7 mouse cellular contexts compared by ENCODE assay signal in the genomic region with DNA sequence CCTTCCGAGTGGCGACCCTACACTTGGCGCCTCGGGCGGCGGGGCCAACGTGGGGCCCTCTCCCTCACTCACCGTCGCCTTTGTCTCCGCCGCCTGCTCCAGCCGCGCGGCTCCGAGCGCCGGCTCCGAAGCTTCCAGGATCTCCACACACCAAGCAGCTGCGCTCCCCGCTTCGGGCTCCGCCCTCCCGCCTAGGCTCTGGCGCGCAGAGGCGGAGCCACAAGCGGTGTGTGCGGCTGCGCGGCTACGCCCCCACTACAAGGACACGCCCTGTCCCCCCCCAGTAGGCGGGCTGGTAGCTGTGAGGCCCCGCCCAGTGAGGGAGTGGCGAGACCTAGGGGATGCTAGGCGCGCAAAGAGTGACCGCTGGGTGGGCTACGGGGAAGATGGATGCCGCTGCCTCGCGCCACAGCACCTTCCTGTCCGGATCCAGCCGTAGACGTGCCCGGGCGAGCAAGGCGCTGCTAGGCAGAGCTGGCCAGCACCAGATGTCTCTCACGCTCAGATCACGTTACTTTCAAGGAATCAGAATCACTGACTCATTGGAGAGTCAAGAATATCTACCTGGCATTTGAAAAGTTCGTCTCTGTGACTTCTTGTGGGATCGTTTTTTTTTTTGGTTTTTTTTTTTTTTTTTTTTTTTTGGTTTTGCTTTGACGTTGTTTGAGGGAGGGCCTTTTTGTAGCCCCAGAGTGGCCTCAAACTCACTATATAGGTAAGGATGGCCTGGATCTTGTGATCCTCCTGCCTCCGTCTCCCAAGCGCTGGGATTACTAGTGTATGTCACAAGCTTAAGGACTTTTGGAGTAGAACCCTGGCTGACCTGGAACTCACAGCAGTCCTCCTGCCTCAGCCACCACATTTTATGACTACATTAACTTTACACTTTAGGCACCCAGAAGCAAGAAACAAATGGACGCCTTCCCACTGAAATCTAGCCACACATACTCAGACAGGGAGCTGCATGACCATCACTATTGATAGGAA. TPM values are rescaled to one million over a fixed set of nuclear protein-coding genes. Genes with fewer than 3 reads are reported as not detected.
A peak's percentile ranks its signal among the peaks of the same experiment; 100 is the strongest.
DNase-seq lines count a peak whose midpoint lies in the region; ATAC-seq lines count a peak whose summit lies in the region.

A gene (minus strand): TSS at position 188 of the 987 bp plus-strand sequence.

- no peaks in the 10 kb centered on the region for H3K36me3 ChIP-seq in intestine, embryonic 16.5 days (ENCODE audit: control insufficient read depth, insufficient read depth, low read length)
- H3K36me3 ChIP-seq in midbrain, embryonic 11.5 days (ENCODE audit: control insufficient read depth, insufficient read depth, low read length) = no peaks in the 10 kb centered on the region; the same call in 1 of the 2 replicates

- H3K4me1 ChIP-seq in intestine, embryonic 16.5 days (ENCODE audit: control insufficient read depth, insufficient read depth, low read length) = peaks cover 9% of the 10 kb centered on the region; the same call in 1 of the 2 replicates
- H3K4me1 ChIP-seq in midbrain, embryonic 11.5 days (ENCODE audit: control insufficient read depth, insufficient read depth, low read length) = peaks cover 5% of the 10 kb centered on the region

- H3K4me3 ChIP-seq in intestine, embryonic 16.5 days (ENCODE audit: low read length) = peak within 1 kb of the TSS; percentile 97
- peak within 1 kb of the TSS; percentile 96 for H3K4me3 ChIP-seq in midbrain, embryonic 11.5 days (ENCODE audit: low read depth, low read length)

- DNase-seq in adrenal gland, adult 8-10 months = peak; percentile 95
- peak; percentile 99 for DNase-seq in embryo, embryonic 9.5 days (ENCODE audit: extremely low spot score)
- DNase-seq in gastrocnemius, postnatal 4 days (ENCODE audit: low spot score in 2 of 2) = peak; percentile 96 to 97
- peak; percentile 96 for DNase-seq in left cerebral cortex, postnatal 36 days (ENCODE audit: low spot score in 2 of 2)
- DNase-seq in midbrain, embryonic 11.5 days (ENCODE audit: low spot score, missing footprints) = peak; percentile 100
- peak; percentile 92 for DNase-seq in skeletal muscle tissue, adult 2 months (ENCODE audit: low read depth, low spot score)

- H3K9me3 ChIP-seq in intestine, embryonic 16.5 days (ENCODE audit: control insufficient read depth, low read length) = no peaks in the 10 kb centered on the region
- no peaks in the 10 kb centered on the region for H3K9me3 ChIP-seq in midbrain, embryonic 11.5 days (ENCODE audit: control insufficient read depth, low read length)

- intact Hi-C loops in left cerebral cortex, postnatal 36 days (cut with DNase I) = loop anchor here (2.0 to 5.0 kb wide), 3 partner anchors 60 to 80 kb away; a partner anchor contains a TSS

- peak; percentile 99 for ATAC-seq in intestine, embryonic 16.5 days
- peak; percentile 99 for ATAC-seq in midbrain, embryonic 11.5 days (ENCODE audit: low FRiP score)

- WGBS in intestine, embryonic 16.5 days = 4% methylated on average over 56 of the region's 56 CpGs
- WGBS in midbrain, embryonic 11.5 days = 3% methylated on average over 56 of the region's 56 CpGs

- peak within 1 kb of the TSS; percentile 94 for H3K9ac ChIP-seq in intestine, embryonic 16.5 days (ENCODE audit: low read depth, low read length)
- peak within 1 kb of the TSS; percentile 99 for H3K9ac ChIP-seq in midbrain, embryonic 11.5 days (ENCODE audit: low read length)

- peak within 1 kb of the TSS; percentile 97 for H3K27ac ChIP-seq in intestine, embryonic 16.5 days (ENCODE audit: low read length)
- peak within 1 kb of the TSS; percentile 97 for H3K27ac ChIP-seq in midbrain, embryonic 11.5 days (ENCODE audit: low read depth, low read length)

- H3K4me2 ChIP-seq in intestine, embryonic 16.5 days (ENCODE audit: low read depth, low read length) = peak within 1 kb of the TSS; percentile 92
- H3K4me2 ChIP-seq in midbrain, embryonic 11.5 days = peak within 1 kb of the TSS; percentile 66

- H3K27me3 ChIP-seq in intestine, embryonic 16.5 days (replicated peaks; ENCODE audit: control insufficient read depth, insufficient read depth, low read length) = no peaks in the 10 kb centered on the region
- no peaks in the 10 kb centered on the region for H3K27me3 ChIP-seq in midbrain, embryonic 11.5 days (ENCODE audit: control insufficient read depth, insufficient read depth, low read length)

RNA-seq across cellular contexts. Expression of the gene that starts here (rescaled TPM):
- total RNA-seq in adrenal gland, adult 8-10 months (2022) = 10 to 100 TPM; 23.7 to 33.0 (median 28.7) TPM
- total RNA-seq in gastrocnemius, postnatal 4 days (2021) = 10 to 100 TPM; 30.9 to 36.3 TPM
- polyA plus RNA-seq in intestine, embryonic 16.5 days (2015; fragmentation: Nextera tagmentation; extraction: Ambion mirVana) = 70.0 and 72.9 TPM in 2 replicates
- 100 to 1,000 TPM; 130 to 148 TPM for total RNA-seq in left cerebral cortex, postnatal 36 days (2021)
- 259 and 281 TPM in 2 replicates for polyA plus RNA-seq in midbrain, embryonic 11.5 days (2014; fragmentation: Nextera tagmentation; extraction: Ambion mirVana)

Comparison
In these comparisons a context has a peak if more than half of its experiments do, and no peak if none do; other contexts are left out.
1. Peak in every context shown above with its lines: DNase-seq, ATAC-seq, H3K4me3 ChIP-seq and H3K27ac ChIP-seq.